Mouse (Mus musculus): ENCODE data around the gene Dnajc5g.

The Dnajc5g gene

DNA sequence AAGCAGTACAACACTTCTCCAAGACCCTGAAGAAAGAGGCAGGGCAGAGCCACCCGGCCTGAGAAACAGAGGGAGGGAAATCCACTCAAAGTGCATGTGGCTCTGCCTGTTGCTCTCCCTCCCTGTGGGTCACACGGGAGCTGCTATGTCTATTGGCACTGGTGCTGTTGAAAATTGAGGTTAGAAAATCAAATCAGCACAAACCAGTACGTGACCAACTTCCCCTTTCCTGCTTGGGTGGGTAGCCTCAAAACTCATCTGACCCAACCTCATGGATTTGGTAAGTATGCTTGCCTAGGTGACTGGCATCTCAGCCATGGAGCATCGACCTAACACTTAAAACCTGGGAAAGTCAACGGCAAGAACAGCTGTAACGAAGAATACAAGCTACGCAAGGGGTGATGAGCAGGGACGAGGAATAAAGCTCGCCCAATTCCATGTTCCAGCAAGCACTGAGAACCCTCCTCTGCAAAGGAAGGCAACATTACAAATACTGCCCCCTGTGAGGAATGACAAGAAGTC, at the start of gene Dnajc5g:
Gene Dnajc5g, plus strand, starts transcription at position 472 of the 522 bp plus-strand sequence.
- no peak for DNase-seq (ENCODE audit: low read depth in 1 of 2, low spot score in 2 of 2)

DNA sequence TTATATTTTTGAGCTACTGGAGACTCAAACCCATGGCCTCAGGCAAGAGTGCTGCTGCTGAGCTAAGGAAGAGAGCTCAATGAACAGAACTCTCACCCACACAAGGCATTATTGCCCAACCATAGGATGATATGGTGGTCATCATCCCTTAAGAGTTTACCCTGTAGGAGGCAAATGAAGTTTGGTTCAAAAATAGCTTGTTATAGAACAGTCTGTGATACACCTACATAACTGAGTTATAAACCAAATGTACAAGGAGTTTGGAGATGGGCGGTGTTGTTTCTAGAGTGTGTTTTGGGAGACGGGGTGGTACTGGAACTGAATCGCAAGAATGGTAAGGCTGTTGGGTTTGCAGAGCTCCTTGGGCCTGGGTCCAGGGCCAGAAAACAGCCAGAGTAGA, 36.3 kb upstream of the Dnajc5g start:
- no peak for DNase-seq (ENCODE audit: low read depth in 1 of 2, low spot score in 2 of 2)

DNA sequence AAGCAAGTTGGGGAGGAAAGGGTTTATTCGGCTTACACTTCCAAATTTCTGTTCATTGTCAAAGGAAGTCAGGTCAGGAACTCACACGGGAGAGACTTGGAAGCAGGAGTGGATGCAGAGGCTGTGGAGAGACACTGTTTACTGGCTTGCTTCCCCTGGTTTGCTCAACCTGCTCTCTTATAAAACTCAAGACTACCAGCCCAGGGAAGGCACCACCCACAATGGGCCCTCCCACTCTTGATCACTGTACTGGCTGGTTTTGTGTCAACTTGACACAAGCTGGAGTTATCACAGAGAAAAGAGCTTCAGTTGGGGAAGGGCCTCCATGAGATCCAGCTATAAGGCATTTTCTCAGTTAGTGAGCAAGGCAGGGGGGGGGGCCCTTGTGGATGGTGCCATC, 35.0 kb upstream of the Dnajc5g start:
- DNase-seq (ENCODE audit: low read depth in 1 of 2, low spot score in 2 of 2), result no peak

DNA sequence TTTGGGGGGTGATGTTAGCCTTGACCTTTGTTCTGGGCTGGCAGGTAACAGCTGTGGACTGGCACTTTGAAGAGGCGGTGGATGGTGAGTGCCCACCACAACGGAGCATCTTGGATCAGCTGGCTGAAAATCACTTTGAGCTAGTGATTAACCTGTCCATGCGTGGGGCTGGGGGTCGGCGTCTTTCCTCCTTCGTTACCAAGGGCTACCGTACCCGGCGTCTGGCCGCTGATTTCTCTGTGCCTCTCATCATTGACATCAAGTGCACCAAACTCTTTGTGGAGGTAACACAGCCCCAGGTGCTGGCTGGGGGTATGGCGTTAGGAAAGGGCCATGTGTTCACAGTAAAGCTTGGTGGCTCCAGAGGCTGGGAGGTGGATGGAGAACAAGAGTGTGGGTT, 34.3 kb upstream of the Dnajc5g start:
- no peak for DNase-seq (ENCODE audit: low read depth in 1 of 2, low spot score in 2 of 2)

DNA sequence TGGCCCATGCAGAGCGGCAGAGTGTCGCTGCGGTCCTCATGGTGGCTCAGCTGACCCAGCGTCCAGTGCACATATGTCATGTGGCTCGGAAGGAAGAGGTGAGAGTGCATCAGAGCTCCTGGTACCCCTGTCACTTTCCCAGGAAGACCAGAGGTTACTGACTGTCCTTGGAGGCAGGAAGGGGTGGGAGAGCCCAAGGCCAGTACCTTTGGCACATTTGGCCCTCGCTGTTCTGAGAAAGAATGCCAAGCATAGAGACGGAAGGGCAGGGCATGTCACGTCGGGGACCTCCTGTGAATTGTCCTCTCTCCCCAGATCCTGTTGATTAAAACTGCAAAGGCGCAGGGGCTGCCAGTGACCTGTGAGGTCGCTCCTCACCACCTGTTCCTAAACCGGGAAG, 32.9 kb upstream of the Dnajc5g start:
- no peak for DNase-seq (ENCODE audit: low read depth in 1 of 2, low spot score in 2 of 2)

DNA sequence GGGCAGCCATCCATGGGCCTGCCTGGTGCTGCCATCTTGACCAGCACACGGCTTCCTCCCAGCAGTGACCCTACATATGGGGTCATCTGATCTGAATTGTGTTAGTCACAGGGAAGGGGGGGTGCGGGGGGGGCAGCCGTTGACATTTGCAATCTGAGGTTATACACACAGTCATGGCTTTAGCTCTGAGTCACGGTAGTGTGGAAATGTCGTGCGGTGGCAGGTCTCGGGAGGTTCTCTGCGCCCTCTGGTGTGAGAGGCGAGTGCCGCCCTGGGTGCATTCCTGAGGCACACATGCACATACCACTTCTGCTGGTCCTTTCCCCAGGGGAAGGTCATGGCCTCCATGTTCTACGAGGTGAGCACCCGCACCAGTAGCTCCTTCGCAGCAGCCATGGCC, 29.7 kb upstream of the Dnajc5g start:
- no peak for DNase-seq (ENCODE audit: low read depth in 1 of 2, low spot score in 2 of 2)

DNA sequence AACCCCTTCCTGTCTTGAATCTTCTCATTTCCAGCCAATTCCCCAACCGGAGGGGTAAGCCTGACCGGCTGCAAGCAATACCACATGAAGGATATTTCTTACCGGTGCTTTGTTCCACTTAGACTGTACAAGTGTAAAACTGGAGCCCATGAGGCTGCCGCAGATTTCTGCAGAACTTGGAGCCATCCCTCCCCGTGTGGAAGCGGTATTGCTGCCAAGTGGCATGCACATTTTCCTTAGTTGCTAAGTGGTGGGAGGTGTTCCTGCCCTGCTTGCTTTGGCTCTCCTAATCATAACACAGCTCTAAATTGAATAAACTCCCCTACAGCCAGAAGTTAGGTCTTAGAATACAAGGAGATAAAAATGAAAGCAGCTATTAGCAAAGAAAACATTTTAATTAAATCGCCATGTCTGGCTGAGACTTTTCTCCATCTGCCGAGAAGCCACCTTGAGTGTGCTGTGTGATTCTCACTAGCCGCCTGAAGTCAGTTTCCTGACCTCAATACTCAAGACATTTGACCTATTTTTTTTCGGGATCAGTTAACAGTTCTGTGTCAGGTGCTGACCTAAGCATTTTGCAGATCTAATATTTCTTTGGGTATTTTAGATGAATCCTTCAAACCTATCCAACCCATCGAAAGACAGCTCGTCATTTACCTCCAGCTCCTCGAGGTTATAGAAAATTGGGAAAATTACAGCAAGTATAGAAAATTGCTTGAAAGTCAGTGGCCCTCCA, 25.9 kb upstream of the Dnajc5g start:
- no peak for DNase-seq (ENCODE audit: low read depth in 1 of 2, low spot score in 2 of 2)

DNA sequence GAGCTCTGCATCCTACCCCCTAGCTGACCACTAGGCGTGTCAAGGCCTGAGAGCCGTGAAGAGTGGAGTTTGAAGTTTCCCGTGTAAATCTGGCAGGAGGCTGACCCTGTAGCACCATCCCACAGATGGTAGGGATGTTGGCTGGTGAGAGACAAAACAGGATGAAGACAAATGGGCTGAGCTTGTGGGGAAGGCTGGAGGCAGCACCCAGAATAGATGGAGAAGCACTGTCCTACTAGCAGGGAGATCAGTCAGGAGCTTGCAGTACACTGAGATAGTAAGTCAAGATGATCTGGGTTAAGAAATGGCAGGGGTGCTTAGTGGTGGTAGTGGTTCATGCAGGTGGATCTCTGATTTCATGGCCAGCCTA, 25.3 kb upstream of the Dnajc5g start:
- no peak for DNase-seq (ENCODE audit: low read depth in 1 of 2, low spot score in 2 of 2)

DNA sequence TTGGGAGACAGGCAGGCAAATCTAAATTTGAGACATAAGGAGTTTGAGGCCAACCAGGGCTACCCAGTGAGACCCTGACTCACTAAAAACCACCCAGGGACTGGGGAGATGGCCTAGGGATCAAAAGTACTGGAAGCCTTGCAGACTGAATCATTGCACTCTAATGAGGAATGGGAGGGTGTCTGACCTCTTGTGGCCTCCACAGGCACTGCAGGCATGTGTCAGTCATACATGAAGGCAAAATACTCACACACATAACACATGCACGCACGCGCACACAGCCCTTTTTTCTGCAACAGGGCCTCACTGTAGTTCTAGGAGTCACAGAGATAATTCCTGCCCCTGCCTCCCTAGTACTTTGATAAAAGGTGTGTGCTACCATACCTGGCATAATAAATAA, 24.7 kb upstream of the Dnajc5g start:
- peak in 1 of 2 experiments; percentile 22 for DNase-seq (ENCODE audit: low read depth in 1 of 2, low spot score in 2 of 2)

DNA sequence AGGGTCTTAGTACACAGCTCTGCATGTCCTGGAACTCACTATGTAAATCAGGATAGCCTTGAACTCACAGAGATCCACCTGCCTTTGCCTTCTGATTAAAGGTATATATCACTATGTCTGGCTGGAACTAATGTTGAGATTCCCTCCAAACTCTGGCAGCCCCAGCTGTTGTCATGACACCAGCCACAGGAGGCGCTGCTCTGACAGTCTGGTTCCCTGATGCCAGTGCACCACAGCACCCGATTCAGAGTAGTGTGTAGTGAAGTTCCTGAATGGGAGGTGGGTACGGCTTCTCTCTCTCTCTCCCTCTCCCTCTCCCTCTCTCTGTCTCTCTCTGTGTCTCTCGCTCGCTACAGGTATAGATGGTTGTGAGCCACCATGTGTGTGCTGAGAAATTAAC, 23.7 kb upstream of the Dnajc5g start:
- DNase-seq (ENCODE audit: low read depth in 1 of 2, low spot score in 2 of 2), result peak in 1 of 2 experiments; percentile 45

DNA sequence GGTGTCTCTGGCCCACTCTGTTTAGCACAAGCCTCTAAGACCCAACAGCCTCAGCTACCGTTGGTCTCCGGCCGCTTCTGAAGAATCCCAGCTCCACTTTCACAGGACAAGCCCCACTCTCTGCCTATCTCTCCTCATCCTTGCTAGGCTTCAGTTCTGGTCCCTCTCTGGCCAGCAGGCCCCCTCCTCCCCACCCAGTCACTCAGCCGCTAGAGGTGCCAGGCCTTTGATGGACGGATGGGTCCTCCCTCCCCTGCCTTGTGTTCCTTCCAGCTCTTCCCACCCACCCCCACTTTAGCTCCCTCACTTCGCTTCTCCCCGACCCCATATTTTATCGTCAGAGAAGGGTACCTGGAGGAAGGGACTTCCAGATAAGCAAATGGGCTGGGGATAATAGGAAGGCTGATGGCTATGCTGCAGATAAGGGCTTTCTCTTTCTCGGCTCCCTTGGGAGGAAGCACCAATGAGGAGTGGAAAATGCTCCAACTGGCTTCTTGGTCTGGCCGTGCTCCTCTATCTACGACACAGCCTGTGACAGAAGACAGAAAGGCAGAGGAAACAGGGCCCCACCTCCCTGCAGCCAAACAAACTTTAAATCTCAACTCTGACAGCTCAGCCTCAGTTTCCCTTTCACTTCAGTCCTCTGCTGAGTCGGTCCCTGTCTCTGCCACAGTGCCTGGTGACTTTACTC, 23.0 kb upstream of the Dnajc5g start:
- DNase-seq (ENCODE audit: low read depth in 1 of 2, low spot score in 2 of 2), result no peak

DNA sequence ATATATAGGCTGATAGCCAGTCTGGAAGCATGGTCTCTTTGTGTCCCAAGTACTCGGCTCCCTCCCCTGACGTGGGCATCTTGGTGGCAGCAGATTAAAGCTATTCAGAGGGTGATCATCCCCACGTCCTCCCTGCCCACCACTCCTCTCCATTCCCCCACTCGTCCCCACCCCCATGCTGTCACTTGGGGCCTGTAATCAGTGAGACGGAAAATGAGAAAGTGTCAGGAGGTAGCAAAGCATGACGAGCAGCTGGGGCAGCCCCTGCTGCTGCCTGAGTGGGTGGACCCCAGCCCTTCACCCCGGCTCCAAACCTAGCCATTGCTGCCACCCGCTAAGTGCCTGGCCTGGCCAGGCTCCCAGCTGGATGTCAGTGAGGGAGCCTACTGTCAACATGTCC, 22.1 kb upstream of the Dnajc5g start:
- DNase-seq (ENCODE audit: low read depth in 1 of 2, low spot score in 2 of 2), result no peak

DNA sequence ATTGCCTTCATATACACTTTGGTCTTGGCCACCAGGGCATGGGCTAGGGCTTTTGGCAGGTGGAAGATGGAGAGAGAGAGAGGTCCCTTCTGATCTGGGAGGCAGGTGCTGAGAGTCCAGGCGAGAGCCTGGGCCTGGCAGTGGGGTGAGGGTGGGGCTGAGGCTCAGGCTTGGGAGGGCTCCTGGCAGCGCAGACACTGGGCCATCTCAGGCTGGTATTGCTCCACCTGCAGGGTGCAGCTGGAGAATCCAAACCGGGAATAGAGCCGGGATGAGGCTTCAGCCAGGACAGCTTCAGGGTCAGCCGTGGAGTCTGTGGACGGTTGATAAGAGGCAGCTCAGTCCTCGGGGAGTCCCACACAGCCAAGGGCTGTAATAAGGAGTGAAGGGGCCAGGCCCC, 19.5 kb upstream of the Dnajc5g start:
- DNase-seq (ENCODE audit: low read depth in 1 of 2, low spot score in 2 of 2), result no peak

DNA sequence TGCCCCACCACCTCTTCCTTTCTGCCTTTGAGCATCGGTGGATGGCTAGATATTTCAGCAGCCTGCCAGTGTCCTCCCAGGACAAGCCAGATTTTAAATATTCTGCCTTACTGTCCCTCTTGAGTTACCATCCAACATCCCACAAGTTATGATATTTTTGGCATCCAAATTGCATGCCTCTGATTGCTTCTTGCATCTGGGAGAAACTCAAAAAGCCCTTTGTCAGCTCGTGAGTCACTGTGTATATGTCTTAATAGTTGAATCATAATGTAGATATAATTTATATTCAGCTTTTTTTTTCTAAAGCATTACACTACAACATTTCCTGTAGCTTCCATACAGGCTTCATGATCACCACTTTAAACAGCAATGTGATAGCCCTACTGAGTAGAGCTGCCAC, 19.0 kb upstream of the Dnajc5g start:
- no peak for DNase-seq (ENCODE audit: low read depth in 1 of 2, low spot score in 2 of 2)

DNA sequence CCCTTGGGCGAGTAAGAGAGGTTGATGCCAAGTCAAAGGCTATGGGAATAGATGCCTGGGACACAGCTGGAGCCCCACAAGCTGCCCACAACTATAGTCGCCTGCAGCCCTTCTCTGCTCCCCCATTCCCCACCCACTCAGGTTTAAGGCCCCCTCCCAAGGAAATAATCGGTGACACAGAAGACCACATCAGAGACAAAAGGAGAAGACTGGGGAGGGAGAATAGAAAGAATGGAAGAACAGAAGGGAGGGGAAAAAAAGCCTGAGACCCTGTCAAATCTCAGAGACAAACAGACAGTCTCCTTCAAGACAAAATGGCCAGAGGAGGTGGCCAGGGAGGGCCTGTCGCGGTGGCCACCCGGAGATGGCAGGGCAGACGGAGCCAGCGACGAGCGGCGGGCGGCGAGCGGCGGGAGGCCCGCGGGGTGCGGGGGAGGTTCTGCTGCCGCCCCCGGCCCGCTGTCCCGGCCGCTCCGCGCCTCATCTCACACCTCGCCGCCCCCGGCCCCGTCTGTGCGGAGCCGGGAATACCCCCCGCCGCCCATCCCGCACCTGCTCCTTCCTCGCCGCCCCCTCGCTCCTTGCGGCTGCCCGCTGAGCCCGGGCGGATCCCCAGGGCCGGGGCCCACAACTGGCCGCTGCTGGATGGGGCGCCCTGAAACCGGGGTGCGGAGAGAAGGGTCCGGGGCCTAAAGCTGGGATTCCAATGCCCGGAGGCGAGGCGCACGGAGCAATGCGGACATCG, 13.7 kb upstream of the Dnajc5g start:
- no peak for DNase-seq (ENCODE audit: low read depth in 1 of 2, low spot score in 2 of 2)

DNA sequence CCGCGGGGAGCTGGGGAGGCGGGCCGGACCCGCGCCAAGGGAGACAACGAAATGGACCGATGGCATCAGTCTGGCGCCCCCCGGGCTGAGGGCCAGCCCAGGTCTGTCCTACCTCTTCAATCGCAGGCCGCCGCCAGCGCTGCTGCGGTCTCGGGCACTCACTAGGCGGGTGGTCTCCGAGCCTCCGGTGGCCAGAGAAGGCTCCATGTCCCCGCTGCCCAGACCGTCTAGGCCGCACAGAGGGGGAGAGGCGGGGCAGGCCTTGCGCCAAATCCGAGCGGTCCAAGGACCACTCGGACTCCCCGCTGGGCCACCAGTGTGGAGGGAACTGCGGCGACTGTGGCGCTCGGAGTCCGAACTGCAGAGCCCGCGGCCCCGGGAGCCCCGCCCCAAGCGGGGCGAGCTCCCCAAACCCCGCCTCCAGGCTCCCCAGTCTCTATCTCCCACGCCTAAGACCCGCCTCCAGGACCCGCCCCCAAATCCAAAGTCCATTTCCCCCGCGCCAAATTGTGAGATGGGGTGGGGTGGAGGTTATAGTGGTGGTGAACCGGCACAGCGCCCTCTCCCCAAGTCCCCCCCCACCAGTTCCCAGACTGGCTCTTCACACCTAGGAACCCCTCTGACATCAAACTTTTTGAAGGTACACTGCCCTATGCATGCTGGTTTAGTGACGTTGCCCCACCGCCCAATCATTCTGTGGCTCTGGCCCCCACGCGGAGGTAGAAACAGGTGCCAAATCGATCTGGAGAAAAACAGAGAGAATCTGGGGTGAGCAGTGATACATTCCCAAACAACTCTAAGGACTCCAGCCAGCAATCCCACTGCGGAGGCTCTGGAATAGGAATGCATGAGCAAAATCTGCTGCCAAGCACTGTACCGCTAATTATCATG, 12.7 kb upstream of the Dnajc5g start:
- no peak for DNase-seq (ENCODE audit: low read depth in 1 of 2, low spot score in 2 of 2)

DNA sequence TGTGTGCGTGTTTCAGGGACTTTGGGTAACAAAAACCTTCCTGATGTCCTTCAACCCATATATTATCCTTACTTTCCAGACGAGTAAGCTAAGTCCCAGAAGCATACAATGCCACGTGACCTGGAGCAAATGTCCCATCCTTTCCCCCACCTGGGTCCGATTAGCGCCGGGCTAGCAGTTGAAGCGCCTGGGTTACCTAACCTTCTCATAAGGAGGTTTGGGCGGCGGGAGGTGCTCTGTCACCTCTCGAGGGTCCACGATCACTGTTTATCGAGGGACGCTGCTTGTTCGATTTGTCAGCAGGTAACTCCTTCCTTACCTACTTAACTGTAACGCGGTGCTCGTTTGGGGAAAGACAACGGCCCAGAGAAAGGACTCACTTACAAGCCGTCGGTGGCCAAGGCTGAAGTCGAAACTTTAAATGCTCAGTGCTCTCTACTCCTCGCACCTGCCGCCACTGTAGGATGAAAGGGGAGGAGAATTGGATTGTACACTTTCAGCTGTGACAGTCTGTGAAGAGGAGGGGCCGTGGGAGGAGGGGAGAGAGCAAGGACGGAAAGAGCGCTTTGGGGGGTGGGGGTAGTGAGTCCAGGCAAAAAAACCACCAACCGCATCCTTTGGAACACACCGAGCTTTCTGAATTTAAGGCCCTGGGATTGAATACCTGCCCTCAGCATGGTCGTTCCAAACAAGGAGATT, 11.8 kb upstream of the Dnajc5g start:
- DNase-seq (ENCODE audit: low read depth in 1 of 2, low spot score in 2 of 2), result no peak

DNA sequence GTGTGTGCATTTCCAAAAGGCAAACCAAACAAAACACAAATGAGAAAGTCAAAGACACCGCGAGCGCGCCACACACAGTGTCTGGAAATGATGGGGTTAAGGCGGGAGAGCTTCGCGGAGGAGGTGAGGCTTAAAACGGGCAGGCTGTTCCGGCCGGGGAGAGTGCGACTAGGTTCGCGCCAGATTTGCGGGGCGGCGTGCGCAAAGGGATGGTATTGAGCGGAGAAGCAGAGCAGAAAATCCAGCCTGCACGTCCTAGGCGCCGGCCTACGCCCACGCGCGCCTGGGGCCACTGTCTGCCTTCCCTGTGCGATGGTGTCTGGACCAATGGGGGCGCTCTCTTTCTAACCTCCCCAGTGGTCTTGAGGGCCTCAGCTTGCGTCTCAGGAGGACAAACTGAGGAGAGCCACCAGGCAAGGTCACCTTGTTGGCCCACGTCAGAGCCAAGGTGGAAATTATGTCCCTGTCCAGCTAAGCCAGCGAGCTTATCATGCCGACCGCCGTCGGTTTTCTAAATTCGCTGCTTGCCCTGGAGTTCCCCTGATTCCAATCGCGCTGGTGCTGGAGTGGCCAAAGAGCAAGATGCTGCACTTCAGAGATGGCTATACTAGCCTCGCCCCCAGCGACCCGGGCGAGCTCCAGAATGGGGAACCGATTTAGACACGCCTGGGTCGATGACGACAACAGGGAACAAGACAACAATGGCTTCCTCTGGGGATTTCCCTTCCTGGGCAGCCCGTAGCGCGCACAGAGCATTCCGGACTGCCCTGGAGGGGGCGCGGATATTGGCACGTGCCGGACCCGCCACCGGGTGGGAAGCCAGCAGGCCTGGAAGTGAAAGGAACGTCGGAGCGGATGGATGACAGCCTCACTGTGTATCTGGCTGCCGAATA, 11.0 kb upstream of the Dnajc5g start:
- DNase-seq (ENCODE audit: low read depth in 1 of 2, low spot score in 2 of 2), result peak; percentile 86 to 88

DNA sequence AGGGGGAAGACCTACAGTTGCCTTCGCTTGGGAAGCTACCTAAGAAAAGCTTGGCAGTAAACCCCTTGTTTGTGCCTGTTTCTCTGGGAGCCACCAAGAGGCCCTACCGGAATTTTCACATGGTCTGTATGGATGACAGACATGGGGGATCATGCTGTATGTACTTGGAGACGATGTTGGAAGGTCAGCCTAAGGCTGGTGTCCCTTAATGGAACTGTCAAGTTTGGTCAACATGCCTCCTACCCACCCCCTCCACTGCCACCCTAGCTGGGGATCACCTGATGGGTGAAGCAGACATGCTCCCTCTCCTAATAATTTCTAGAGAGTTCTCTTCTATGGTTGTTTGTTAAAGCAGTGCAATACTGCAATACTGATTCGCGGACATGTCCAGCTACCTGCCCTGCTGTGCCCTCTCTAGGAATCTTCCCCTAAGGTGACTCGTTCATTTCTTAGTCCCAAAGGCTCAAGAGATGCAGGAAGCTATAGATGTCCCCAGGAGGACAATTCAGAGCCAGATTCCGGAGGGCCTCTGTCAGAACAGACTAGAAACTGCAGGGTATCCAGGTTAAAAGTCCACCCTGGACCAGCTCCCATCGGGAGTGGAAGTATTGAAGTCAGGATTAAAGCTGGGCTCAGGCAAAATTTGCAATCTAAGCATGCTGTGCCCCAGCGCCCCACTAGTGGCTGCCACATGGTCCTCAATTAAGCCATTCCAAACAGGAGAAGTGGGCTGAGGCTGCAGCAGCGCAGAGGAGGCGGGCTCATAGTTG, 10.2 kb upstream of the Dnajc5g start:
- DNase-seq (ENCODE audit: low read depth in 1 of 2, low spot score in 2 of 2), result no peak
